Mouse (Mus musculus) neural tube, embryonic 12.5 days (tissue): ENCODE measurements around the gene Ube2q2. TPM values are rescaled to one million over a fixed set of nuclear protein-coding genes. Genes with fewer than 3 reads are reported as not detected.
"Not testable (repeated sequence)": the region's sequence is repeated elsewhere in the genome, so short reads cannot be mapped to it uniquely, and the experiment has no call there.

Experiments used
- ATAC-seq: fragments of 200-750 bp; cut with Nextera tagmentation; 2 replicates; pipeline ENCODE4 v1.8.0; 2017; ENCODE audit warnings: low read depth, mild to moderate bottlenecking, moderate TSS enrichment, moderate library complexity; ENCODE audit not compliant: low FRiP score
- H3K27ac ChIP-seq: fragments of 300-500 bp; sonication (generic); 2 replicates; pipeline ENCODE4 v1.5.1; 2016
- H3K27me3 ChIP-seq: fragments of 300-500 bp; sonication (generic); replicated peaks from 2 replicates; pipeline ENCODE4 v1.6.1; 2016; ENCODE audit warnings: mild to moderate bottlenecking
- H3K36me3 ChIP-seq: fragments of 300-500 bp; sonication (generic); 2 replicates; pipeline ENCODE4 v1.6.1; 2016; ENCODE audit warnings: mild to moderate bottlenecking
- H3K4me1 ChIP-seq: fragments of 300-500 bp; sonication (generic); 2 replicates; pipeline ENCODE4 v1.6.1; 2016
- H3K4me2 ChIP-seq: fragments of 300-500 bp; sonication (generic); replicated peaks from 2 replicates; pipeline ENCODE4 v1.6.1; 2016; ENCODE audit warnings: mild to moderate bottlenecking
- H3K4me3 ChIP-seq: fragments of 300-500 bp; sonication (generic); 2 replicates; pipeline ENCODE4 v1.5.1; 2016
- H3K9ac ChIP-seq: fragments of 300-500 bp; sonication (generic); 2 replicates; pipeline ENCODE4 v1.6.1; 2016; ENCODE audit warnings: mild to moderate bottlenecking
- H3K9me3 ChIP-seq: fragments of 300-500 bp; sonication (generic); 2 replicates; pipeline ENCODE4 v1.6.1; 2016; ENCODE audit warnings: mild to moderate bottlenecking
- WGBS: fragments of 180-500 bp; shearing (Covaris S2); methylation state at CpG from one replicate; pipeline ENCODE4 v1.1.7; 2016; 5-methylcytosine and 5-hydroxymethylcytosine counted together
- polyA plus RNA-seq: library from polyadenylated mRNA; unstranded; fragments of >200 nt; fragmentation: Nextera tagmentation; extraction: Ambion mirVana; gene quantifications from 2 replicates; pipeline ENCODE4 v1.2.1, GENCODE M21; 2016

Ube2q2 gene
- polyA plus RNA-seq, 1 experiment from 2014 or later: 54.5 TPM

DNA sequence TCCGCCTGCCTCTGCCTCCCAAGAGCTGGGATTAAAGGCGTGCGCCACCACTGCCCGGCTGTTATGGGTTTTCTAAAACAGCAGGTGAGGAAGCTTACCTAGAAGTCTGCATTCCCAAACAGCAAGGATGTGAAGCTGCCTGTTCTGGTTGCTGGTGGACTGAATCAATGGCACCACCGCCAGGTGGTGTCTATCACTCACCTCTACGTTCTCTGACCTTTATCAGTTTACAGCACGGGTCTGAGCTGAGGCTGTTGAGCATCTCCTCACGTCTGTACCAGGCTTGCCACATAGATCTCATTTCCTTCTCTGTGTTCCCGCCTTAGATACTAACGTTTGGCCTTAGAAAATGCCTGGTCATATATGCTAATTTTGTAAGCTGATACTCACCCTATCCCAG, 80.4 kb downstream of the Ube2q2 start:
- H3K36me3 ChIP-seq: peaks cover 19% of the 10 kb centered on the region
- H3K27ac ChIP-seq: no peak overlapping the region
- H3K4me3 ChIP-seq: no peak overlapping the region
- H3K9ac ChIP-seq: no peak overlapping the region
- H3K9me3 ChIP-seq: no peaks in the 10 kb centered on the region
- no peak for ATAC-seq
- H3K4me2 ChIP-seq: no peak overlapping the region
- 76% methylated on average over 10 of the region's 10 CpGs for WGBS
- H3K4me1 ChIP-seq: no peaks in the 10 kb centered on the region
- no peaks in the 10 kb centered on the region for H3K27me3 ChIP-seq

DNA sequence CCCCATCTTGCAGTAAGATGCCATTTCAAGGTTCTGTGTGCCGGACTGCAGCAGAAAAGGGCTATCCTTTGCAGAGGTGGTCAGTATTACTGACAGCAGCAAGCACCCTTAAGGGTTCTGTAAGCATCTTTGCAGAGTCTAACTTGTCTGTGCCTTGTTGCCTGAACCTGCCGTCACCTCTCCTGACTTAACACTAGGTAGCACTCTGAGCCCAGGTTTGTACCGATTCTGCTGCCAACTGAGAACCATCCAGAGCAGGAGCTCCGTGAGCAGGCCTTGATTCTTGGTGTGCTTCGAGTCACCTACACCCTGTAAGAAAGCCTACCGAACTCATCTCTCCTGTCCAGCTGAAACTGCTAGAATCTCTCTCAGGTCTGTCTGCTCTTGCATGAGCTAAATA, 82.9 kb downstream of the Ube2q2 start:
- no peak for ATAC-seq
- H3K4me1 ChIP-seq: no peaks in the 10 kb centered on the region

DNA sequence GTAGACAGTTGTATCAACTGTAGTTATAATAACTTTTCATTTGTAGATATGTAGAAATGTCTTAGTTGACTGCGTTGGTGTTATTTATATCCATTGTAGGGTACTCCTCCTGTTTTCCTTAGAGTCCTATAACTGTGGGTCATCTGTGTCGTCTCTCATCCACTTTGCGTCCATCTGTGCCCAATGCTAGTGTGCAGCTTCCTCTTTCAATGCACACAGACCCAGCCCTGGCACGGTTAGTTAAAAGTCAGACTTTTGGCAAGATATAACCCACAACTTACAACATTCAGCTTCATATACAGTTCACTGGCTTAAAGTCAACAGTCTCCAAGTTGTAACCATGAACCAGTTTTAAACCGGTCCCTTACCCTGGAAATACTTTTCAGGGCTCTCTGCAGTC, 83.5 kb downstream of the Ube2q2 start:
- no peak for ATAC-seq
- 91% methylated on average over 5 of the region's 5 CpGs for WGBS
- Histone ChIP-seq H3K9me3 (no peaks in the 10 kb centered on the region), H3K36me3 (no peaks in the 10 kb centered on the region), H3K27me3 (no peaks in the 10 kb centered on the region), H3K27ac (no peak overlapping the region), H3K4me3 (no peak overlapping the region), H3K4me2 (no peak overlapping the region), H3K4me1 (no peaks in the 10 kb centered on the region), H3K9ac (no peak overlapping the region)

More for the DNA sequence above, 82.9 kb downstream of the Ube2q2 start:
- Histone ChIP-seq H3K4me2 (no peak overlapping the region), H3K9ac (no peak overlapping the region), H3K9me3 (no peaks in the 10 kb centered on the region), H3K36me3 (no peaks in the 10 kb centered on the region), H3K4me3 (no peak overlapping the region), H3K27me3 (no peaks in the 10 kb centered on the region), H3K27ac (no peak overlapping the region)
- WGBS: 70% methylated on average over 6 of the region's 6 CpGs

DNA sequence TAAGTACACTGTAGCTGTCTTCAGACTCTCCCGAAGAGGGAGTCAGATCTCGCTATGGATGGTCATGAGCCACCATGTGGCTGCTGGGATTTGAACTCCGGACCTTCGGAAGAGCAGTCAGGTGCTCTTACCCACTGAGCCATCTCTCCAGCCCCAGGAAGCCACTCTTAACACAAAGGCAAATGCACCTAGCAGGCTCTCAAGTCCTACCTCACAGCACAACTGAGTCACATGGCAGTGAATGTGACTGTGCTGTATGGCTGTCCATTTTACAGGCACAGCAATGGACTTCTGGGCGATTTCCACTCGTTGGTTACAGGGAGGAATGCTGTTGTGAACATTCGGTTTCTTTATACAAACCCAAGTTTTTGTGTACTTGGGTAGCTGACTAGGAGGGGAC, 83.9 kb downstream of the Ube2q2 start:
- no peak overlapping the region for H3K4me3 ChIP-seq
- no peak for ATAC-seq
- no peak overlapping the region for H3K4me2 ChIP-seq
- H3K9ac ChIP-seq: no peak overlapping the region
- no peaks in the 10 kb centered on the region for H3K4me1 ChIP-seq
- H3K9me3 ChIP-seq: no peaks in the 10 kb centered on the region
- H3K36me3 ChIP-seq: no peaks in the 10 kb centered on the region
- H3K27ac ChIP-seq: no peak overlapping the region
- H3K27me3 ChIP-seq: no peaks in the 10 kb centered on the region
- 91% methylated on average over 7 of the region's 7 CpGs for WGBS

DNA sequence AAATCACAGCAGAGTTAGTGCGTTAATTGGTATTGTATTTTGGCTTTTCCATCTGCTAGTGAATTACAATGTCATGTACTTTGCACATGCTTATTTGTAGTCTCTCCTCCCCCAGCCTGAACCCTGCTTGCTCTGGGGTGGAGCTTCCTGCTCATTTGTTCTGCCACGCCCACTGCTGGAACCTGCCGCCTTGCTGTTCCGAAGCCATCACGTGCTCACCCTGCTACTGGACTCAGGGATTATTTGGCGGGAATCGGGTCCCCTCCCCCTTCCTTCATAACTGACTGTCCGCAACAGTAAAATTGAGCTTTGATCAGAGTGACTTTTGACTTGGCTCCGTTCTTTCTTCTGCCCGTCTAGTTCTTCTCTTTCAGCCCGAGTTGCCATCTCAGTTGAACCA, 84.4 kb downstream of the Ube2q2 start:
- not testable (repeated sequence) for H3K27me3 ChIP-seq, H3K9me3 ChIP-seq, H3K4me3 ChIP-seq, H3K36me3 ChIP-seq, H3K4me2 ChIP-seq, H3K9ac ChIP-seq, H3K27ac ChIP-seq, ATAC-seq, H3K4me1 ChIP-seq
- 72% methylated on average over 11 of the region's 11 CpGs for WGBS

DNA sequence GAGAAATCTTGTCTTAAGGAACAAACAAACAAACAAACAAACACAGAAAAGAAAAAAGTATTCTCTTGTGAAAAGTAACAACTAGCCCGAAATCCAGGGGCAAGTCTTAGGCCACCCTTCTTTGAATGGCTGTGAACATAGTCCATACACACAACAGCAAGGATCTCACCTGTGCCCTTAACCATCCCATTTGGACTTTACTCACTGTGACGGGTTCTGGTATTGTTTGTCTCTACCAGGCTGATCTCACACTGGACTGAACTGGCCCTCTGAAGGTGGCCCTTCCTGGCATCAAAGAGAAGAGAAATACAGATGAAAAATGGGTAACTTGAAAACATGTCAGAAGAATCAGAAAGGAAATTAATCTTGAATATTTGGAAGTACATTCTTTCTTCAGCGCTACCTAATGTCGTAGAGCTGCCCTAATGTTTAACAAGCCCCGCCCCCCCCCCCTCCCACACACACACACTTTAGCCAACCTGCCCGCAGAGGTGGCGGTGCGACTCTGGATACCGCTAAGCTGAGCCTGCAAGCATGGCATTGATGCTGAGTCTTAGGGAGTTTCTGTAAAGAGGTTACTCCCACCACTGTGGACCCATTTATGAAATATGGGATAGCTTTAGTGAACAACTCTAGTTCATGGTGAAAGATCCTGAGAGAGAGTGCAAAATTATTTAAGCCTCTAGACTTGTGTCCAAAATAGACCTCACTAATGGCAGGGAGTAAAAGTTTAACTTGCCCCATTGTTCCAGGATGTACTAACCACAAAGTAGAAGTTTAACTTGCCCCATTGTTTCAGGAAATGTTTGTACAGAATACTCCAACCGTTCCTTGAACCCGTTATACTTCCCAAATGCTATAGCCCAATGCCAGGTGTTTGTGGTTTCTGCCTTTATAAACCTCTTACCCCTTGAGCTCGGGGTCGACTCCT, 87.8 kb downstream of the Ube2q2 start:
- H3K4me1 ChIP-seq: no peaks in the 10 kb centered on the region
- 71% methylated on average over 13 of the region's 13 CpGs for WGBS
- H3K4me2 ChIP-seq: no peak overlapping the region
- no peak overlapping the region for H3K9ac ChIP-seq
- H3K36me3 ChIP-seq: no peaks in the 10 kb centered on the region
- ATAC-seq: no peak
- no peak overlapping the region for H3K27ac ChIP-seq
- H3K4me3 ChIP-seq: no peak overlapping the region
- no peaks in the 10 kb centered on the region for H3K9me3 ChIP-seq
- H3K27me3 ChIP-seq: no peaks in the 10 kb centered on the region

DNA sequence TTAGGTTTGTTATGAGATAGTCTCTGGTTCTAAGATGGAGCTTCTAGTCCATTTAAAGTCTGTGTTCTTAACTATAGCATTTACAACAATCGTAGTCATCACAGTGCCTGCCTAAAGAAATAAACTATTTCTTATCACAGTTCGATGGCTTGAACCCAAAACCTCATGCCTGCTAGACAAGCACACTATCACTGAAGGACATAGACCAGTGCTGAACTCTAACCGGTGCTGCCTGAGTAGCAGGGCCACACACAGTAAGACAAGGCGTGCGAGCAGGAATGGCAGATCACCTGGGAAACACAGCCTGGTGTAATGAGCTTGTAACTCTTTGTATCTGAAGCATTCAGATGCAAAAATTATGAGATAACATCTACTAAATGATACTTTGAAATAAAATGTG, 92.2 kb downstream of the Ube2q2 start:
- no peaks in the 10 kb centered on the region for H3K27me3 ChIP-seq
- H3K4me1 ChIP-seq: no peaks in the 10 kb centered on the region
- H3K27ac ChIP-seq: no peak overlapping the region
- no peaks in the 10 kb centered on the region for H3K9me3 ChIP-seq
- ATAC-seq: no peak
- 94% methylated on average over 5 of the region's 5 CpGs for WGBS
- H3K4me3 ChIP-seq: no peak overlapping the region
- no peak overlapping the region for H3K4me2 ChIP-seq
- no peak overlapping the region for H3K9ac ChIP-seq
- H3K36me3 ChIP-seq: no peaks in the 10 kb centered on the region

DNA sequence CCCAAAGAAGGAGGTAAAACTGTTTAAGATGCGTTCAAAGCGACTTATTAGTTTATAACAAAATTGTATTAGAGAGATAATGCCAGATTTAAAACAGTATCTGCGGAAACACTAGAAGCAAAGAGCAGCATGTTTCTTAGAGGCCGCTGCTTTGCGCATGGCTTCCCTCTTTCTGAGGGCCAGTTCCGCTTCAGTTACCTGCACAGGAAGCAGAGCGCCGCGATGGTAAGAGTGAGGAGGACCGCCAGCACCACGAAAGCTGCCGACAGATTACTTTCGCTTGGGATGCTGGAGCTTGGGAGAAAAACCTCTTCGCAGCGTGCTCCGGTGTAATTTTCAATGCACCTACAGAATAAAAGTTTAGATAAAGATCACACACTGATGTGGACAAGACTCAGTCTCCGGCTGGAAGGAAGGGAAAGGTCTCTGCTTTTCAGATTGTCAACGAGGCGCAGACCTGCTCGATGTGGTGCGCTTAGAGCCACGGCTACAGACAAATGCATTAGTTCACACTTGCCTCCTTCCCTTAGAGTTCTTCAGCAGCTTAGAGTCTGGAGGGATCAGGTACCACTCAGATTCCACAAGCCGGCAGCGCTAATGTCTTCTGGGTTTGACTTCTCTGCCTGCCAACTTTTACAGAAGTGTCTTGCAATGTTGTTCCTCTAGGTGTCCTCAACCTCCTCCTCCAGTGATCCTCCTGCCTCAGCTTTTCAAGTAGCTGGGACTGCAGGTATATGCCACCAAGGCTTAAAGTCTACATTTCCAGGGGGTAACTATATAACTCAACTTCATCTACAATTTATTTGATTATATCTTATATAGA, 93.4 kb downstream of the Ube2q2 start:
- H3K27ac ChIP-seq: no peak overlapping the region
- H3K4me3 ChIP-seq: no peak overlapping the region
- H3K36me3 ChIP-seq: no peaks in the 10 kb centered on the region
- 47% methylated on average over 24 of the region's 24 CpGs for WGBS
- H3K4me1 ChIP-seq: no peaks in the 10 kb centered on the region
- H3K9ac ChIP-seq: no peak overlapping the region
- H3K9me3 ChIP-seq: no peaks in the 10 kb centered on the region
- H3K27me3 ChIP-seq: no peaks in the 10 kb centered on the region
- ATAC-seq: no peak
- peak overlapping the region; percentile 36 for H3K4me2 ChIP-seq

DNA sequence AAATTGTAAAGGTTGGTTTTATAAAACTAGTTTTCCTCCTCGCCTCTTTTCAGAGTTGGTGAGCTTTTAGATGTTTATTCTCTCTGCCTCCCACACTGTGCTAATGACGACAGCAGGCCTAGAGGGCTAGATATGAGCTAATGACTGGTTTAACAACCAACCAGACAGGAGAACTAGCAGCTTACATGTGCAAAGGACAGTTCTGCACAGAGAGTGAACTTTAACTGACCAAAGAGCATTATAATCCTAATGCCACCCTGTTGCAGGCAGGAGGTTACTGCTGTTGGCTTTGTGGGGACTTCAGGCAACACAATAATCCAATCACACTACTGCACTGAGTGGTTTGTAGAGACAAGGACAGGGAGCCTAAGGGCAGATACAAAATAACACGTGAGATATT, 94.6 kb downstream of the Ube2q2 start:
- no peak for ATAC-seq
- Histone ChIP-seq H3K36me3 (no peaks in the 10 kb centered on the region), H3K4me1 (no peaks in the 10 kb centered on the region), H3K4me3 (no peak overlapping the region), H3K9me3 (no peaks in the 10 kb centered on the region), H3K4me2 (no peak overlapping the region), H3K27ac (no peak overlapping the region), H3K27me3 (no peaks in the 10 kb centered on the region), H3K9ac (no peak overlapping the region)
- 83% methylated on average over 3 of the region's 3 CpGs for WGBS

DNA sequence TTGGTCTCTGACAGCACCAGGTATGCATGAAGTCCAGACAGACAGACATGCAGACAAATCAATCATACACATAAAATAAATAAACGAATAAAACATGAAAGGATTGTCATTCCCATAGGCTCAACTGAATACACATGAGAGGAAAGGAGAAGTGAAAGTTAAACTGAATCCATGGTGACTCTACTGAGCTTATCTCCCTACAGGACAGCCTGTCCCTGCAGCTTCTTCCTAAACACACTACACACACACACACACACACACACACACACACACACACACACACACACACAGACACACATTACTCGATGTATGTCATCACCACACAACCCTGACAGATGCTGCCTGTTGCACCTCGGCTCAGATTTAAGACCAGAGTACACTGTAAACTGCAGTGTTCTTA, 95.4 kb downstream of the Ube2q2 start:
- Histone ChIP-seq H3K27me3 (no peaks in the 10 kb centered on the region), H3K4me2 (no peak overlapping the region), H3K4me1 (no peaks in the 10 kb centered on the region), H3K36me3 (no peaks in the 10 kb centered on the region), H3K9me3 (no peaks in the 10 kb centered on the region), H3K27ac (no peak overlapping the region), H3K4me3 (no peak overlapping the region), H3K9ac (no peak overlapping the region)
- no peak for ATAC-seq
- WGBS: 79% methylated on average over 3 of the region's 3 CpGs

DNA sequence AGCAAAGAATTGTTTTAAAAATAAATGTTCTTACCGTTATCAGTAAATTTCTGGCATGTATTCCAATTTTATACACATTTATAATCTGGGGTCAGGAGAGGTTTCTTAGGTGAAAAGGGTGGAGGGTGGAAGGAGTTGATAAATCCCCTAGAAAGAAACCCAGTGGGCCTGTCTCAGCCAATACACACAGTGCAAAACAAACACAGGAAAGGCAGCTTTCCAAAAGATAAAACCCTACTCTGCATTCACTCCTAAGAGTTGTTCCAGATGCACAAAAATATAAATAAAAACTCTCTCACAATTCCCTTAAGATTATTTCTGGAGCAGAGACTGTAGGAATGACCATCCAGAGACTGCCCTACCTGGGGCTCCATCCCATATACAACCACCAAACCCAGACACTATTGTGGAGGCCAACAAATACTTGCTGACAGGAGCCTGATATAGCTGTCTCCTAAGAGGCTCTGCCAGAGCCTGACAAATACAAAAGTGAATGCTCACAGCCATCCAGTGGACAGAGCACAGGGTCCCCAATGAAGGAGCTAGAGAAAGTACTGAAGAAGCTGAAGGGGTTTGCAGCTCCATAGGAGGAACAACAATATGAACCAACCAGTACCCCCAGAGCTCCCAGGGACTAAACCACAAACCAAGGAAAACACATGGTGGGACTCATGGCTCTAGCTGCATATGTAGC, 96.5 kb downstream of the Ube2q2 start:
- 90% methylated on average over 1 of the region's 1 CpGs for WGBS
- not testable (repeated sequence) for H3K4me1 ChIP-seq, H3K4me2 ChIP-seq, H3K9me3 ChIP-seq, H3K27ac ChIP-seq, H3K9ac ChIP-seq, H3K27me3 ChIP-seq, H3K4me3 ChIP-seq, H3K36me3 ChIP-seq, ATAC-seq

DNA sequence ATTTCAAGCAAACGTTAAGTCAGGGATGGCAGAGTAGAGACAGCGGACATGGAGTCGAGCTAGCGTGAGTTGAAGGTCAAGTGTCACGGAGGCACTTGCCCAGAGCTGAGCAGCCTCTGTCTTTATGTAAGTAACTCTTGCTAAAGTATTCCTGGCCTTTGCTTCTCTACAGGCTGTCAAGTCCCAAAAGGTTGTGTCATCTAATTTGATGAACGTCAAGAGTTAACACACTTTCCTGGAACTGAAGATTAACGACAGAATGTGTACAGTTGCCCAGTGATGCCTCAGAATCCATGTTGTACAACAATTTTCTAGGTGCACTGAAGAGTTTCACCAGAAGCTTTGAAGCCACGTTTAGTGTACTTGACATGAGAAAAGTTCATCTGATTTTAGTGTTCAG, 97.8 kb downstream of the Ube2q2 start:
- Histone ChIP-seq H3K27ac (no peak overlapping the region), H3K9me3 (no peaks in the 10 kb centered on the region), H3K27me3 (no peaks in the 10 kb centered on the region), H3K36me3 (no peaks in the 10 kb centered on the region), H3K4me1 (no peaks in the 10 kb centered on the region), H3K9ac (no peak overlapping the region), H3K4me2 (no peak overlapping the region), H3K4me3 (no peak overlapping the region)
- no peak for ATAC-seq
- WGBS: 83% methylated on average over 8 of the region's 8 CpGs
